Mouse (Mus musculus) kidney, embryonic 16.5 days (tissue): Measurements from ENCODE around the gene Gsdma3. TPM values are rescaled to one million over a fixed set of nuclear protein-coding genes. Genes with fewer than 3 reads are reported as not detected.
"Not testable (repeated sequence)": the region's sequence is repeated elsewhere in the genome, so short reads cannot be mapped to it uniquely, and the experiment has no call there.

Experiments used
- ATAC-seq: fragments of 200-750 bp; cut with Nextera tagmentation; 2 replicates; pipeline ENCODE4 v1.8.0; 2017; ENCODE audit warnings: moderate TSS enrichment; ENCODE audit not compliant: low FRiP score, low TSS enrichment
- H3K27ac ChIP-seq: fragments of 300-500 bp; sonication (generic); 2 replicates; pipeline ENCODE4 v1.5.1; 2014; ENCODE audit warnings: low read length
- H3K27me3 ChIP-seq: fragments of 300-500 bp; sonication (generic); 2 replicates; pipeline ENCODE4 v1.6.1; 2014; ENCODE audit warnings: low read length, control low read depth, mixed read lengths; ENCODE audit not compliant: insufficient read depth
- H3K36me3 ChIP-seq: fragments of 300-500 bp; sonication (generic); 2 replicates; pipeline ENCODE4 v1.6.1; 2014; ENCODE audit warnings: low read length, control low read depth, mixed read lengths; ENCODE audit not compliant: insufficient read depth
- H3K4me1 ChIP-seq: fragments of 300-500 bp; sonication (generic); 2 replicates; pipeline ENCODE4 v1.6.1; 2014; ENCODE audit warnings: low read length, control low read depth, mixed read lengths; ENCODE audit not compliant: insufficient read depth
- H3K4me2 ChIP-seq: fragments of 300-500 bp; sonication (generic); replicated peaks from 2 replicates; pipeline ENCODE4 v1.6.1; 2014; ENCODE audit warnings: low read depth, low read length
- H3K4me3 ChIP-seq: fragments of 300-500 bp; sonication (generic); 2 replicates; pipeline ENCODE4 v1.5.1; 2014; ENCODE audit warnings: mild to moderate bottlenecking, low read length
- H3K9ac ChIP-seq: fragments of 300-500 bp; sonication (generic); replicated peaks from 2 replicates; pipeline ENCODE4 v1.6.1; 2014; ENCODE audit warnings: low read length
- H3K9me3 ChIP-seq: fragments of 300-500 bp; sonication (generic); 2 replicates; pipeline ENCODE4 v1.6.1; 2016; ENCODE audit warnings: low read length, control low read depth
- WGBS: fragments of 180-500 bp; shearing (Covaris S2); extraction: QIAGEN DNeasy Blood & Tissue Kit; methylation state at CpG from one replicate; pipeline ENCODE4 v1.1.7; 2014; 5-methylcytosine and 5-hydroxymethylcytosine counted together
- polyA plus RNA-seq: library from polyadenylated mRNA; unstranded; fragments of >200 nt; fragmentation: Nextera tagmentation; extraction: Ambion mirVana; gene quantifications from 2 replicates; pipeline ENCODE4 v1.2.1, GENCODE M21; 2015

The Gsdma3 gene
- polyA plus RNA-seq, 1 experiment from 2014 or later = not detected

GRCm38 (mm10) chr11:98646459-98646858 lies 20.3 kb downstream of the Gsdma3 start, which contains the start of gene Gsdma2:
Gsdma2 (plus strand) TSS chr11:98646759.
- H3K4me1 ChIP-seq = no peaks in the 10 kb centered on the region
- H3K9ac ChIP-seq = no peak within 1 kb of the TSS
- WGBS = 61% methylated on average over 2 of the region's 2 CpGs
- no peak within 1 kb of the TSS for H3K4me3 ChIP-seq
- no peak within 1 kb of the TSS for H3K4me2 ChIP-seq
- ATAC-seq = no peak
- no peak within 1 kb of the TSS for H3K27ac ChIP-seq
- no peaks in the 10 kb centered on the region for H3K9me3 ChIP-seq
- H3K36me3 ChIP-seq = no peaks in the 10 kb centered on the region
- no peaks in the 10 kb centered on the region; the same call in 1 of the 2 replicates for H3K27me3 ChIP-seq

- 16% methylated on average over 7 of the region's 7 CpGs for WGBS
- ATAC-seq = peak; percentile 42; the same call in 1 of the 2 replicates
- not testable (repeated sequence) for H3K9me3 ChIP-seq, H3K27me3 ChIP-seq, H3K4me1 ChIP-seq, H3K27ac ChIP-seq, H3K4me2 ChIP-seq, H3K36me3 ChIP-seq, H3K9ac ChIP-seq, H3K4me3 ChIP-seq
Observed at GRCm38 (mm10) chr11:98655076-98655475, 28.9 kb downstream of the Gsdma3 start.

DNA sequence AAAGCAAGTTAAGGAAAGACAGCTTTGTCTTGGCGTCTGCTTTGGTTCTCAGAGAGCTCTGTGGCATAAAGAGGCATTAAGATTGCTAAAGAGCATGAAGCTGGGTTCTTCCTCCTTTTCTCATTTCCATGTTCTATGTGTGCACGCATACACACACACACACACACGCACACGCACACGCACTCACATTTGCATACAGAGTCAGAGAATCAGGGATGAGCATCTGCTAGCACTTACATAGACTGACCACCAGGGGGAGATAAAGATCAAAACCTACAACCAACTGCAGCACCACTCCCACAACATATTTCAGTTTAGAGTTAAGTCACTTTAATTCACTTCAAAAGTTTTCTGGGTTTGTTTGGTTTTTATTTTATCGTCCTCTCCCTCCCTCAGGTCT lies 34.4 kb downstream of the Gsdma3 start:
- Histone ChIP-seq H3K4me1 (no peaks in the 10 kb centered on the region), H3K9me3 (no peaks in the 10 kb centered on the region), H3K4me2 (peak overlapping the region; percentile 26), H3K36me3 (no peaks in the 10 kb centered on the region), H3K27ac (no peak overlapping the region), H3K27me3 (no peaks in the 10 kb centered on the region), H3K9ac (0 out of 2 replicates have a peak overlapping the region, but pooled peaks have one; percentile 32), H3K4me3 (no peak overlapping the region)
- 0 out of 2 replicates have a peak, but pooled peaks have one; percentile 27 for ATAC-seq
- 9% methylated on average over 6 of the region's 6 CpGs for WGBS

GRCm38 (mm10) chr11:98664091-98664490 lies 37.9 kb downstream of the Gsdma3 start, which contains the start of gene Gsdma:
Gsdma (plus strand) TSS chr11:98664351.
- no peak within 1 kb of the TSS for H3K4me3 ChIP-seq
- 15% methylated on average over 4 of the region's 4 CpGs for WGBS
- no peak within 1 kb of the TSS for H3K4me2 ChIP-seq
- no peak for ATAC-seq
- H3K9ac ChIP-seq = no peak within 1 kb of the TSS
- no peak within 1 kb of the TSS for H3K27ac ChIP-seq
- H3K4me1 ChIP-seq = no peaks in the 10 kb centered on the region
- no peaks in the 10 kb centered on the region for H3K9me3 ChIP-seq
- 0 out of 2 replicates have a peak, but pooled peaks cover 7% of the 10 kb centered on the region for H3K27me3 ChIP-seq
- H3K36me3 ChIP-seq = no peaks in the 10 kb centered on the region

DNA sequence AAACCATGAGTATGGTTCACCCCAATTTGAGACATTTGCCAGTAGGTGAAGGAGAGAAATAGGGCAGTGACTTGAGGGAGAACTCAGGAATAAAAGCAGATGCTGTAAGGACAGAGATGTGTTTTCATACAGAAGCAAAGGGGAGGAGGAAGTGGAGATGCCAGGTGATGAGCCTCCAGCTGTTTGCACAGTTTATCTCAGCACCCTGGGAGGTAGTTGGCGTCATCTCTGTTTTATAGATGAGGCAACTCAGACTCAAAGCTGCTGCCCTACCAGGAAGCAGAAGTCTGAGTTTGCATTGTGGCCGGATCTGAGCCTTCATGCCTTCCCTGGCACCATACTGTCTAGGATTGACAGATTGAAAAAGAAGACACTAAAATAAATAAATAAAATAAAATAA lies 42.8 kb downstream of the Gsdma3 start:
- H3K4me1 ChIP-seq = no peaks in the 10 kb centered on the region
- no peak overlapping the region for H3K4me2 ChIP-seq
- H3K27me3 ChIP-seq = peaks cover 13% of the 10 kb centered on the region; the same call in 1 of the 2 replicates
- H3K36me3 ChIP-seq = no peaks in the 10 kb centered on the region
- H3K9ac ChIP-seq = no peak overlapping the region
- H3K27ac ChIP-seq = no peak overlapping the region
- WGBS = 72% methylated on average over 2 of the region's 2 CpGs
- no peaks in the 10 kb centered on the region for H3K9me3 ChIP-seq
- no peak overlapping the region for H3K4me3 ChIP-seq
- no peak for ATAC-seq

GRCm38 (mm10) chr11:98671284-98671815 lies 45.2 kb downstream of the Gsdma3 start:
- H3K9ac ChIP-seq = no peak overlapping the region
- 0 out of 2 replicates have a peak, but pooled peaks cover 6% of the 10 kb centered on the region for H3K4me1 ChIP-seq
- no peak overlapping the region for H3K4me2 ChIP-seq
- H3K27me3 ChIP-seq = peaks cover 13% of the 10 kb centered on the region; the same call in 1 of the 2 replicates
- WGBS = 76% methylated on average over 3 of the region's 3 CpGs
- no peak overlapping the region for H3K27ac ChIP-seq
- no peak for ATAC-seq
- no peaks in the 10 kb centered on the region for H3K9me3 ChIP-seq
- no peak overlapping the region for H3K4me3 ChIP-seq
- H3K36me3 ChIP-seq = no peaks in the 10 kb centered on the region

- Histone ChIP-seq H3K36me3 (no peaks in the 10 kb centered on the region), H3K4me3 (no peak overlapping the region), H3K4me2 (no peak overlapping the region), H3K9me3 (no peaks in the 10 kb centered on the region), H3K4me1 (0 out of 2 replicates have a peak, but pooled peaks cover 6% of the 10 kb centered on the region), H3K27me3 (peaks cover 13% of the 10 kb centered on the region; the same call in 1 of the 2 replicates), H3K9ac (no peak overlapping the region), H3K27ac (no peak overlapping the region)
- no peak for ATAC-seq
- 52% methylated on average over 5 of the region's 5 CpGs for WGBS
Observed at GRCm38 (mm10) chr11:98671857-98672256, 45.7 kb downstream of the Gsdma3 start.

DNA sequence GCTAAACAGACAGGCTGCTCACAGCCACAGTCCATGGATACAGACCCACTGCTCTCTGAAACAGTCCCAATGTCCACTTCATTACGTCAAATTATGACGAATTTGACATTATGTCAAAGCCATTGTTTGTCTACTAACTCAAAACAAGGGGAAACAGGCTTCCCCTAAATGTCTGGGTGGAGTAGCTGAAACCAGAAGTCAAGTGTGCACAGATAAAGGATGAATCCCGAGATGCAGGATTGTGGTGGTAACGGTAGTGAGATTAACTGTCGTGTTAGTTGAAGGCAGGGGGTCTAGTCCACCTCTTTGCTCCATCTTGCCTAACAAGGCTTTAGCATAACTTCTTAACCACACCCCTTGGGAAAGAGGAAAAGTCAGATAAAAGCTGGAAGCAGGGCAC lies 46.3 kb downstream of the Gsdma3 start:
- Histone ChIP-seq H3K27ac (no peak overlapping the region), H3K9me3 (no peaks in the 10 kb centered on the region), H3K9ac (no peak overlapping the region), H3K4me2 (no peak overlapping the region), H3K4me1 (0 out of 2 replicates have a peak, but pooled peaks cover 6% of the 10 kb centered on the region), H3K36me3 (no peaks in the 10 kb centered on the region), H3K27me3 (peaks cover 13% of the 10 kb centered on the region; the same call in 1 of the 2 replicates), H3K4me3 (no peak overlapping the region)
- no peak for ATAC-seq
- 85% methylated on average over 5 of the region's 5 CpGs for WGBS

DNA sequence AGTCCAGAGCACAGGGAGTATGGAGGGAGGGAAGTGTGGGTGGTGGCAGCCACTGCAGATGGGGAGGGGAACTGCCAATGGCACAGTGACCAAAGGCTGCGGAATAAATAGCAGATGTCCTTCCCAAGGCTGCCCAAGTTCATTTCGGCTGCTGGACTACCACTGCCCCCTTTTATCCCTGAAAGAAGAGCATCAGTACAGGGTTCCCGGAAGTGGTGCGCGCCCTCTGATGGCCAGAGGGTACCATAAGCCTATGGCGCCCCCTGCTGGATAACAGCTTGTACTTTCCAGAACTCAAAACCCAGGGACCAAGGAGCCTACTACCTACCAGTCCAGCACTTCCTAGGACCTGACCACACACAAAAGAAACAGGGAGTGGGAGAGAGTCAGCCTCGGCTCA lies 47.0 kb downstream of the Gsdma3 start:
- not testable (repeated sequence) for H3K4me2 ChIP-seq, H3K9ac ChIP-seq, H3K27me3 ChIP-seq, H3K27ac ChIP-seq, H3K9me3 ChIP-seq, H3K4me1 ChIP-seq, H3K36me3 ChIP-seq, H3K4me3 ChIP-seq
- peak; percentile 67; the same call in 1 of the 2 replicates for ATAC-seq
- WGBS = 4% methylated on average over 6 of the region's 7 CpGs

DNA sequence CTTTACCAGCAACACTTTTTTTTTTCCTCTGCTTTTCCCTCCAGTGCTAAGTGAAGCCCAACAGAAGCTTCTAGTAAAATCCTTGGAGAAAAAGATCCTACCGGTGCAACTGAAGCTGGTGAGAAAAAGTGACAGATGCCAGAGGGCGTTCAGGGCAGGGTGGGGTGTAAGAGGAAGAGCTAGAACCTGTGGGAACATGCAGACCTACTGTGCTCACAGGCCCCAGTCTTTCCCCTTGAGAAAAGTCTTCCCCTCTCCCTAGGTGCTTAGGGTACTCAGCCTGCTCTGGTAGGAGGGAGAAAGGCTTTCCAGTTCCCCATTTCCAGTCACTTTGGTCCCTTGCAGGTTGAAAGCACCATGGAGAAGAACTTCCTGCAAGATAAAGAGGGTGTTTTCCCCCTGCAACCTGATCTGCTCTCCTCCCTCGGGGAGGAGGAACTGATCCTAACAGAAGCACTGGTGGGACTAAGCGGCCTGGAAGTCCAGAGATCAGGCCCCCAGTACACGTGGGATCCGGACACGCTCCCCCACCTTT lies 49.7 kb downstream of the Gsdma3 start:
- 0 out of 2 replicates have a peak overlapping the region, but pooled peaks have one; percentile 3 for H3K27ac ChIP-seq
- no peak for ATAC-seq
- no peaks in the 10 kb centered on the region for H3K9me3 ChIP-seq
- no peak overlapping the region for H3K4me3 ChIP-seq
- H3K36me3 ChIP-seq = no peaks in the 10 kb centered on the region
- H3K4me1 ChIP-seq = 0 out of 2 replicates have a peak, but pooled peaks cover 6% of the 10 kb centered on the region
- H3K4me2 ChIP-seq = no peak overlapping the region
- WGBS = 22% methylated on average over 7 of the region's 7 CpGs
- H3K9ac ChIP-seq = no peak overlapping the region
- peaks cover 3% of the 10 kb centered on the region; the same call in 1 of the 2 replicates for H3K27me3 ChIP-seq
